Mouse (Mus musculus) limb, embryonic 12.5 days (tissue): ENCODE measurements around the gene Ikzf3. TPM values are rescaled to one million over a fixed set of nuclear protein-coding genes. Genes with fewer than 3 reads are reported as not detected.

Experiments used
- ATAC-seq: fragments of 200-750 bp; cut with Nextera tagmentation; 2 replicates; pipeline ENCODE4 v1.8.0; 2017; ENCODE audit warnings: low read depth, moderate TSS enrichment; ENCODE audit not compliant: insufficient number of reproducible peaks, insufficient read depth, low FRiP score, low TSS enrichment
- H3K27ac ChIP-seq: fragments of 300-500 bp; sonication (generic); 2 replicates; pipeline ENCODE4 v1.5.1; 2016; ENCODE audit warnings: mild to moderate bottlenecking, moderate library complexity
- H3K27me3 ChIP-seq: fragments of 300-500 bp; sonication (generic); 2 replicates; pipeline ENCODE4 v1.6.1; 2016; ENCODE audit warnings: mild to moderate bottlenecking, moderate library complexity
- H3K36me3 ChIP-seq: fragments of 300-500 bp; sonication (generic); 2 replicates; pipeline ENCODE4 v1.6.1; 2016; ENCODE audit warnings: mild to moderate bottlenecking, moderate library complexity
- H3K4me1 ChIP-seq: fragments of 300-500 bp; sonication (generic); replicated peaks from 2 replicates; pipeline ENCODE4 v1.6.1; 2016
- H3K4me2 ChIP-seq: fragments of 300-500 bp; sonication (generic); 2 replicates; pipeline ENCODE4 v1.6.1; 2016; ENCODE audit warnings: mild to moderate bottlenecking, moderate library complexity
- H3K4me3 ChIP-seq: fragments of 300-500 bp; sonication (generic); replicated peaks from 2 replicates; pipeline ENCODE4 v1.5.1; 2016; ENCODE audit warnings: mild to moderate bottlenecking
- H3K9ac ChIP-seq: fragments of 300-500 bp; sonication (generic); replicated peaks from 2 replicates; pipeline ENCODE4 v1.6.1; 2016; ENCODE audit warnings: mild to moderate bottlenecking, moderate library complexity
- H3K9me3 ChIP-seq: fragments of 300-500 bp; sonication (generic); 2 replicates; pipeline ENCODE4 v1.6.1; 2016; ENCODE audit warnings: mild to moderate bottlenecking, moderate library complexity
- WGBS: fragments of 180-500 bp; shearing (Covaris S2); methylation state at CpG from one replicate; pipeline ENCODE4 v1.1.7; 2016; 5-methylcytosine and 5-hydroxymethylcytosine counted together
- polyA plus RNA-seq: library from polyadenylated mRNA; unstranded; fragments of >200 nt; fragmentation: Nextera tagmentation; extraction: Ambion mirVana; gene quantifications from 2 replicates; pipeline ENCODE4 v1.2.1, GENCODE M21; 2016

Gene Ikzf3
- polyA plus RNA-seq, 1 experiment from 2014 or later, result 0.54 TPM

- H3K27ac ChIP-seq, result no peak overlapping the region
- H3K4me2 ChIP-seq, result no peak overlapping the region
- peaks cover 31% of the 10 kb centered on the region for H3K27me3 ChIP-seq
- no peak overlapping the region for H3K4me3 ChIP-seq
- WGBS, result 78% methylated on average over 5 of the region's 5 CpGs
- H3K9ac ChIP-seq, result no peak overlapping the region
- ATAC-seq, result no peak
- no peaks in the 10 kb centered on the region for H3K9me3 ChIP-seq
- H3K36me3 ChIP-seq, result no peaks in the 10 kb centered on the region
- H3K4me1 ChIP-seq, result peaks cover 18% of the 10 kb centered on the region
These were observed 89.3 kb downstream of the Ikzf3 start for GRCm38 (mm10) chr11:98456545-98456944.

- no peak overlapping the region for H3K27ac ChIP-seq
- H3K36me3 ChIP-seq, result no peaks in the 10 kb centered on the region
- no peak overlapping the region for H3K4me2 ChIP-seq
These were observed 90.3 kb downstream of the Ikzf3 start for GRCm38 (mm10) chr11:98455484-98455883.

GRCm38 (mm10) chr11:98449921-98450771 lies 95.7 kb downstream of the Ikzf3 start:
- Histone ChIP-seq H3K9me3 (no peaks in the 10 kb centered on the region), H3K4me1 (peaks cover 18% of the 10 kb centered on the region), H3K4me2 (no peak overlapping the region), H3K9ac (no peak overlapping the region), H3K4me3 (no peak overlapping the region), H3K27ac (no peak overlapping the region), H3K27me3 (peaks cover 42% of the 10 kb centered on the region), H3K36me3 (no peaks in the 10 kb centered on the region)
- WGBS, result 79% methylated on average over 20 of the region's 20 CpGs
- ATAC-seq, result no peak

More at GRCm38 (mm10) chr11:98455484-98455883, 90.3 kb downstream of the Ikzf3 start:
- ATAC-seq, result no peak
- Histone ChIP-seq H3K27me3 (peaks cover 28% of the 10 kb centered on the region), H3K4me1 (peaks cover 18% of the 10 kb centered on the region), H3K9ac (no peak overlapping the region), H3K4me3 (no peak overlapping the region), H3K9me3 (no peaks in the 10 kb centered on the region)
- WGBS, result 80% methylated on average over 4 of the region's 4 CpGs

GRCm38 (mm10) chr11:98449419-98449818 lies 96.4 kb downstream of the Ikzf3 start:
- no peak for ATAC-seq
- WGBS, result 85% methylated on average over 3 of the region's 3 CpGs
- H3K36me3 ChIP-seq, result no peaks in the 10 kb centered on the region
- peaks cover 18% of the 10 kb centered on the region for H3K4me1 ChIP-seq
- H3K9me3 ChIP-seq, result no peaks in the 10 kb centered on the region
- H3K27ac ChIP-seq, result no peak overlapping the region
- no peak overlapping the region for H3K4me3 ChIP-seq
- no peak overlapping the region for H3K4me2 ChIP-seq
- no peak overlapping the region for H3K9ac ChIP-seq
- peaks cover 42% of the 10 kb centered on the region for H3K27me3 ChIP-seq

GRCm38 (mm10) chr11:98448191-98448790 lies 97.5 kb downstream of the Ikzf3 start:
- Histone ChIP-seq H3K9me3 (no peaks in the 10 kb centered on the region), H3K36me3 (no peaks in the 10 kb centered on the region), H3K27me3 (peaks cover 42% of the 10 kb centered on the region), H3K4me2 (peak overlapping the region; percentile 44), H3K27ac (no peak overlapping the region), H3K9ac (no peak overlapping the region), H3K4me1 (peaks cover 18% of the 10 kb centered on the region), H3K4me3 (0 out of 2 replicates have a peak overlapping the region, but pooled peaks have one; percentile 27)
- no peak for ATAC-seq
- 38% methylated on average over 13 of the region's 13 CpGs for whole genome bisulfite sequencing

- peaks cover 18% of the 10 kb centered on the region for H3K4me1 ChIP-seq
- H3K4me3 ChIP-seq, result peak overlapping the region; percentile 27
- no peak overlapping the region for H3K27ac ChIP-seq
- 0 out of 2 replicates have a peak overlapping the region, but pooled peaks have one; percentile 8 for H3K9ac ChIP-seq
- no peaks in the 10 kb centered on the region for H3K36me3 ChIP-seq
- no peaks in the 10 kb centered on the region for H3K9me3 ChIP-seq
- WGBS, result 9% methylated on average over 7 of the region's 7 CpGs
- H3K4me2 ChIP-seq, result peak overlapping the region; percentile 44
- peaks cover 42% of the 10 kb centered on the region for H3K27me3 ChIP-seq
- no peak for ATAC-seq
These were observed 98.4 kb downstream of the Ikzf3 start for GRCm38 (mm10) chr11:98447475-98447834.

GRCm38 (mm10) chr11:98446562-98447474 lies 99.0 kb downstream of the Ikzf3 start:
- Histone ChIP-seq H3K4me1 (peaks cover 18% of the 10 kb centered on the region), H3K27me3 (peaks cover 42% of the 10 kb centered on the region), H3K4me3 (peak overlapping the region; percentile 27), H3K9ac (0 out of 2 replicates have a peak overlapping the region, but pooled peaks have one; percentile 8), H3K27ac (no peak overlapping the region), H3K4me2 (peak overlapping the region; percentile 44), H3K9me3 (no peaks in the 10 kb centered on the region), H3K36me3 (no peaks in the 10 kb centered on the region)
- 2% methylated on average over 32 of the region's 33 CpGs for WGBS
- no peak for ATAC-seq

GRCm38 (mm10) chr11:98446213-98446561 lies 99.6 kb downstream of the Ikzf3 start, which contains the start of gene Grb7:
Gene Grb7 (plus strand): TSS chr11:98446394.
- Histone ChIP-seq H3K36me3 (no peaks in the 10 kb centered on the region), H3K9me3 (no peaks in the 10 kb centered on the region), H3K4me3 (peak within 1 kb of the TSS; percentile 27), H3K27me3 (peaks cover 42% of the 10 kb centered on the region), H3K27ac (no peak within 1 kb of the TSS), H3K4me2 (peak within 1 kb of the TSS; percentile 44), H3K4me1 (peaks cover 18% of the 10 kb centered on the region), H3K9ac (0 out of 2 replicates have a peak within 1 kb of the TSS, but pooled peaks have one; percentile 8)
- WGBS, result 3% methylated on average over 5 of the region's 5 CpGs
- ATAC-seq, result no peak

- Histone ChIP-seq H3K27me3 (peaks cover 42% of the 10 kb centered on the region), H3K4me2 (no peak overlapping the region), H3K9ac (no peak overlapping the region), H3K27ac (no peak overlapping the region), H3K4me3 (no peak overlapping the region), H3K4me1 (peaks cover 18% of the 10 kb centered on the region), H3K36me3 (no peaks in the 10 kb centered on the region), H3K9me3 (no peaks in the 10 kb centered on the region)
- 29% methylated on average over 4 of the region's 4 CpGs for WGBS
- ATAC-seq, result no peak
These were observed 100.2 kb downstream of the Ikzf3 start for GRCm38 (mm10) chr11:98445679-98446078.

GRCm38 (mm10) chr11:98445238-98445637 lies 100.6 kb downstream of the Ikzf3 start:
- H3K4me3 ChIP-seq, result no peak overlapping the region
- H3K27me3 ChIP-seq, result peaks cover 42% of the 10 kb centered on the region
- no peak overlapping the region for H3K4me2 ChIP-seq
- no peaks in the 10 kb centered on the region for H3K9me3 ChIP-seq
- H3K4me1 ChIP-seq, result peaks cover 18% of the 10 kb centered on the region
- H3K36me3 ChIP-seq, result no peaks in the 10 kb centered on the region
- H3K27ac ChIP-seq, result no peak overlapping the region
- WGBS, result 32% methylated on average over 1 of the region's 1 CpGs
- H3K9ac ChIP-seq, result no peak overlapping the region
- no peak for ATAC-seq

GRCm38 (mm10) chr11:98443688-98444087 lies 102.1 kb downstream of the Ikzf3 start:
- Histone ChIP-seq H3K27ac (no peak overlapping the region), H3K27me3 (peaks cover 36% of the 10 kb centered on the region), H3K9me3 (no peaks in the 10 kb centered on the region), H3K4me1 (peaks cover 18% of the 10 kb centered on the region), H3K4me3 (no peak overlapping the region), H3K36me3 (no peaks in the 10 kb centered on the region), H3K4me2 (no peak overlapping the region), H3K9ac (no peak overlapping the region)
- no peak for ATAC-seq
- 94% methylated on average over 1 of the region's 1 CpGs for WGBS
